Mouse (Mus musculus) stomach, embryonic 16.5 days (tissue): ENCODE results near the gene Kti12. TPM values are rescaled to one million over a fixed set of nuclear protein-coding genes. Genes with fewer than 3 reads are reported as not detected.

Experiments
- ATAC-seq: fragments of 200-750 bp; cut with Nextera tagmentation; 2 replicates; pipeline ENCODE4 v1.8.0; 2017; ENCODE audit warnings: moderate number of reproducible peaks, moderate TSS enrichment; ENCODE audit not compliant: insufficient read depth, low FRiP score
- H3K27ac ChIP-seq: fragments of 300-500 bp; sonication (generic); 2 replicates; pipeline ENCODE4 v1.5.1; 2014; ENCODE audit warnings: low read length
- H3K27me3 ChIP-seq: fragments of 300-500 bp; sonication (generic); 2 replicates; pipeline ENCODE4 v1.6.1; 2014; ENCODE audit warnings: low read length, control low read depth, mixed read lengths; ENCODE audit not compliant: control insufficient read depth, insufficient read depth
- H3K36me3 ChIP-seq: fragments of 300-500 bp; sonication (generic); 2 replicates; pipeline ENCODE4 v1.6.1; 2014; ENCODE audit warnings: low read length; ENCODE audit not compliant: control insufficient read depth, insufficient read depth
- H3K4me1 ChIP-seq: fragments of 300-500 bp; sonication (generic); 2 replicates; pipeline ENCODE4 v1.6.1; 2014; ENCODE audit warnings: low read length, control low read depth, mixed read lengths; ENCODE audit not compliant: control insufficient read depth, insufficient read depth
- H3K4me2 ChIP-seq: fragments of 300-500 bp; sonication (generic); 2 replicates; pipeline ENCODE4 v1.6.1; 2014; ENCODE audit warnings: low read depth, low read length, mixed read lengths
- H3K4me3 ChIP-seq: fragments of 300-500 bp; sonication (generic); replicated peaks from 2 replicates; pipeline ENCODE4 v1.5.1; 2014; ENCODE audit warnings: mild to moderate bottlenecking, low read length
- H3K9ac ChIP-seq: fragments of 300-500 bp; sonication (generic); 2 replicates; pipeline ENCODE4 v1.6.1; 2014; ENCODE audit warnings: low read length
- H3K9me3 ChIP-seq: fragments of 300-500 bp; sonication (generic); replicated peaks from 2 replicates; pipeline ENCODE4 v1.6.1; 2016; ENCODE audit warnings: low read length, control low read depth; ENCODE audit not compliant: control insufficient read depth
- WGBS: fragments of 180-500 bp; shearing (Covaris S2); extraction: QIAGEN DNeasy Blood & Tissue Kit; methylation state at CpG from one replicate; pipeline ENCODE4 v1.1.7; 2014; 5-methylcytosine and 5-hydroxymethylcytosine counted together
- polyA plus RNA-seq: library from polyadenylated mRNA; unstranded; fragments of >200 nt; fragmentation: Nextera tagmentation; extraction: Ambion mirVana; gene quantifications from 2 replicates; pipeline ENCODE4 v1.2.1, GENCODE M21; 2015

The Kti12 gene
- polyA plus RNA-seq, 1 experiment from 2014 or later, result 41.6 TPM

DNA sequence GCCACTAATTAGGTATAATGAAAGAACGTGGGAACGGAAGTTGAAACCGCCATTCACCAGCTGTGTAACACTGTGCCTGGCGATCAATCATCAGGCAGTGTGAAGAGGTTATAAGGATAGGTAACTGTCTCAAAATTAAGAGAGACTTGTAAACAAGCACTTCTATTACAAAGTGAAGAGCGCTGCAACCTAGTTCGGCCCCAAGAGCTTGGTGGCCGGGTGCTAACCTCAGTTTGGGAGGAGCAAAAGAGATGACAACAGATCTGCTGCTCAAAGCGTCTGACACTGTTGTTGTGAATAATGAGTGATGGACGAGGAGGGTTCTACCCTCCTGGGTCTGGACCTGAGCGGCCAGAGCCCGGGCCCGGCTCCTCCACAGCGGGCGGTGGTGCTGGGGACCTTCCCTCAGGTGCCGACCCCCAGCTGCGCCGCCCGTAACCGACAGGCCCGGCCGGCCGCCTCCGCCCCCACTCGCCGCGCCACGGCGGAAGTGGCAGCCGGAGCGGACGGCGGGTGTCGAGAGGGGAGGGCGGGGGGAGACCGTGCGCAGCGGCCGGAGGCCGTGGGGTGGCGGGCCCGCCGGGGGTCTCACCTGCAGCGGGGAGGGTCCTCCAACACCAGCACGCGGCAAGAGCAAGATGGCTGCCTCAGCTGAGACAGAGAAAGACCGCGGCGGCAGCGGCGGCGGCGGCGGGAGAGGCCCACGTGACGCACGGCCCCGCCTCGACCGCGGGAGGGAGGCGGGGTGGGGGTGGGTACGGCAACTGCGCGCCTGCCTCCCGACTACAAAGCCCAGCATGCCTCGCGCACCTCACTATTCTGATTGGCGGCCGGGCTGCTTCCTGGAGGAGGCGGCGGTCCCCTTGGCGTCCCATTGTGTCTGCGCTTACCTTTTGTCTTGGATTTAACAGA, 14.4 kb upstream of the Kti12 start, which contains the start of gene Btf3l4:
TSS of gene Btf3l4 (minus strand) at position 699 of the 912 bp plus-strand sequence.
- Histone ChIP-seq H3K4me2 (peak within 1 kb of the TSS; percentile 77), H3K27me3 (no peaks in the 10 kb centered on the region), H3K4me3 (peak within 1 kb of the TSS; percentile 88), H3K4me1 (peaks cover 18% of the 10 kb centered on the region), H3K9me3 (no peaks in the 10 kb centered on the region), H3K27ac (peak within 1 kb of the TSS; percentile 98), H3K36me3 (no peaks in the 10 kb centered on the region; the same call in 1 of the 2 replicates), H3K9ac (peak within 1 kb of the TSS; percentile 94)
- under 1% methylated on average over 58 of the region's 73 CpGs for WGBS
- ATAC-seq, result peak; percentile 95

DNA sequence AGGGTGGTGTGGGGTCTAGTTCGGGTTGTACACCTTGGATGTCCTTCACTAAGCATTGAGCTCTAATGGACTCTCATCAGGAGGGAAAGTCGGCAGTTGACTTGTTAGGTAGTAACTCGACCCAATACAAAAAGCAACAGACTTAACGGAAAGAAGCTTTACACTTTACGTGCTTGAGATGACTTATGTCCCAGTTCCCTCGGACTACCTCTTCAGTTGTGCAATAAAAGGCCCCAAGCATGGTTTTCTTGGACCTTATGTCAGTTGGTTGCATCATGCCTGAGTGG, 13.8 kb upstream of the Kti12 start:
- peaks cover 18% of the 10 kb centered on the region for H3K4me1 ChIP-seq
- H3K9me3 ChIP-seq, result no peaks in the 10 kb centered on the region
- WGBS, result under 1% methylated on average over 6 of the region's 6 CpGs
- ATAC-seq, result no peak
- peak overlapping the region; percentile 88 for H3K4me3 ChIP-seq
- H3K4me2 ChIP-seq, result peak overlapping the region; percentile 77
- no peaks in the 10 kb centered on the region; the same call in 1 of the 2 replicates for H3K36me3 ChIP-seq
- H3K27me3 ChIP-seq, result no peaks in the 10 kb centered on the region
- H3K9ac ChIP-seq, result peak overlapping the region; percentile 81
- peak overlapping the region; percentile 98 for H3K27ac ChIP-seq

DNA sequence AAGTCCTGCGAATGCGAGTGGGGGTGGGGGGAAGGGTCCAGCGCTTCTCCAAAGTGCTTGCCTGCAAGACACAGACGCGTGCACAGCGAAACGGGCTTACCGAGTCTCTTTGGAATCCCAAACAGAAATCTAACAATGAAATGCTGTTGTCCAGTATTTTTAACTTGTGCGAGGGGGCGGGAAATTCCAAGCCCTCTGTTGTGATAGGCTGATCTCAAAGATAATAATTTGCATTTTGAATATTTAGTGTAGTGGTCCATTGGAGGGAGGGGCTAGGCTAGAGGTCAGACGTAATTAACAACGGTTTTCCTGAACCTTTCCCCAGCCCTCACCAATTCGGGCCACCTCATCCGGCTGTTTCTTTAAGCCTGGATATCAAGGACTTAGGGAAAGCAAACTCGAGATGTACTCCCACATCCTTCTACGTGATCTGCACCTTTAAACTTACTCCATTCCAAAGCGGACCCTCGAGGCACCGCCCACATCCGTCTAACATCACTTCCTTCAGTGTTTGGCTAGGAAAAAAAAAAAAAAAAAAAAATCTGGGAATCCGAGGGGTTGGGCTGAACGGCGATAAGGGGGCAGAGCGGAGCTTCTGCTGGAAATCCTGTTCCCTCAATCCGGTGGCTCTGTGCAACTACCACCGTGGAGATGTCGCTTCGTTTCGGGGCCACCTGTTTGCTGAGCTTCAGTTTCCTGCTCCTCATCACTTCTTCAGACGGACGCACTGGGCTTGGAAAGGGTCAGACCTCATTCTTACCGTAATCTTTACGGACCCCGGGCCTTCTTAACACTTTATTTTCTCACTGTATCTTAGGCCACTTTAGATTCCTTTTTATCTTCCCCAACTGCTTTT, 13.2 kb upstream of the Kti12 start, which contains the start of gene Txndc12:
TSS of gene Txndc12 (plus strand) at position 487 of the 856 bp plus-strand sequence.
- Histone ChIP-seq H3K4me2 (peak within 1 kb of the TSS; percentile 77), H3K27me3 (no peaks in the 10 kb centered on the region), H3K4me1 (peaks cover 18% of the 10 kb centered on the region), H3K9me3 (no peaks in the 10 kb centered on the region), H3K4me3 (peak within 1 kb of the TSS; percentile 88), H3K27ac (peak within 1 kb of the TSS; percentile 98), H3K36me3 (no peaks in the 10 kb centered on the region), H3K9ac (peak within 1 kb of the TSS; percentile 94)
- ATAC-seq, result peak; percentile 81
- WGBS, result under 1% methylated on average over 34 of the region's 34 CpGs

DNA sequence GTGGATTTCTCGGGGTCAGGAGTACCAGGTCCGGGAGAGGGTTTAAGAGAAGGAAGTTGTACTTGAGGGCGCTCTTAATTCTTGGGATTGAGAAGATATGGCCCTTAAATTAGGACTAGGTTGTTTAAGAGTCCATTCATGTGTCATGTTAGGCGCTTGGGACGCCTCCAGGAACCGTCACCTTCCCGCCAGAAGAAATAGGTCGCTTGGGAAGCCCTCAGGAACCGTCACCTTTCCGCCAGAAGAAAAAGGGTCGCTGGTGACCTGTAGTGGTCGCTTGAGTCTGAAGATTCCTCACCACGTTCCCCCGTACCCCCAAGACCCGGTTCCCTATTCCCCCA, 12.6 kb upstream of the Kti12 start:
- under 1% methylated on average over 15 of the region's 15 CpGs for WGBS

DNA sequence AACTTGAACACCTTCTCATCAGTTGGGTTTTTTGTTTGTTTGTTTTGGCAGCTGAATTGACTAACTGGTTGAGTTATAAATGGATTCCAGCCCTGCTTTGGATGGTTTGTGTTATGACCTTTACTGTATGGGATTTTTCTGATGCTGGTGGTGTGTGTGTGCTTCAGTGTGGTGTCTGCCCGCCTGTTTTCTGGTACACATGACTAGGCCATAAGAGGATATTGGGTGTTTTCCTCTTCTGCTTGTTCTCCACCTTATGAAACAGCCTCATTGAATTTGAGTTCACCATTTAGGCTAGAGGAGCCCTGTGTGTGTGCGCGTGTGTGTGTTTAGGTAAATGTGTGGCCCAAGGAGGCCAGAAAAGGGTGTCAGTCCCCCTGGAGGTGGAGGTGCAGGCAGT, 12.1 kb upstream of the Kti12 start:
- Histone ChIP-seq H3K4me3 (peak overlapping the region; percentile 88), H3K27me3 (no peaks in the 10 kb centered on the region), H3K4me2 (peak overlapping the region; percentile 77), H3K4me1 (peaks cover 18% of the 10 kb centered on the region), H3K36me3 (no peaks in the 10 kb centered on the region), H3K9ac (peak overlapping the region; percentile 81), H3K9me3 (no peaks in the 10 kb centered on the region), H3K27ac (peak overlapping the region; percentile 98)
- ATAC-seq, result no peak
- 44% methylated on average over 3 of the region's 3 CpGs for WGBS

More for the DNA sequence above, 12.6 kb upstream of the Kti12 start:
- no peaks in the 10 kb centered on the region for H3K36me3 ChIP-seq
- H3K9me3 ChIP-seq, result no peaks in the 10 kb centered on the region
- H3K27ac ChIP-seq, result peak overlapping the region; percentile 98
- peak overlapping the region; percentile 81 for H3K9ac ChIP-seq
- H3K4me2 ChIP-seq, result peak overlapping the region; percentile 77
- H3K27me3 ChIP-seq, result no peaks in the 10 kb centered on the region
- ATAC-seq, result no peak
- peak overlapping the region; percentile 88 for H3K4me3 ChIP-seq
- peaks cover 18% of the 10 kb centered on the region for H3K4me1 ChIP-seq

DNA sequence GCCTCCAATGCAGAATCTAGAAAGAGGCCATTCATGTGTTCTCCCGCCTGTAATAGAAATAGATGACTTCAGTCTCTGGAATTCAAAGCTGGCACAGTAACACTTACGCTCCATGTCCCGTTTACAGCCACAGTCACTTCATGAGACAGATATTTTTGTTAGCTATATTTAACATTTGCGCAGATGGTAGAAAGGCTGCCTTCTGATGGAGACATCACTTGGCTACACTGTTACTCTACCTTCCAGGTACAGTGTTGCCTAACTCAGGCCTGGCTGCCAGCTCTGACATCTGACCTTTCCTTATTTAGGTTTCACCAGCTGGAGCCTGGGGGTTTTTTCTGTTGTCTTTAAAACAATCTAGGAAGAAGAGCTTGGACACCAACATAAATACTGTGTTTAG, 9.6 kb upstream of the Kti12 start:
- 67% methylated on average over 4 of the region's 4 CpGs for WGBS

DNA sequence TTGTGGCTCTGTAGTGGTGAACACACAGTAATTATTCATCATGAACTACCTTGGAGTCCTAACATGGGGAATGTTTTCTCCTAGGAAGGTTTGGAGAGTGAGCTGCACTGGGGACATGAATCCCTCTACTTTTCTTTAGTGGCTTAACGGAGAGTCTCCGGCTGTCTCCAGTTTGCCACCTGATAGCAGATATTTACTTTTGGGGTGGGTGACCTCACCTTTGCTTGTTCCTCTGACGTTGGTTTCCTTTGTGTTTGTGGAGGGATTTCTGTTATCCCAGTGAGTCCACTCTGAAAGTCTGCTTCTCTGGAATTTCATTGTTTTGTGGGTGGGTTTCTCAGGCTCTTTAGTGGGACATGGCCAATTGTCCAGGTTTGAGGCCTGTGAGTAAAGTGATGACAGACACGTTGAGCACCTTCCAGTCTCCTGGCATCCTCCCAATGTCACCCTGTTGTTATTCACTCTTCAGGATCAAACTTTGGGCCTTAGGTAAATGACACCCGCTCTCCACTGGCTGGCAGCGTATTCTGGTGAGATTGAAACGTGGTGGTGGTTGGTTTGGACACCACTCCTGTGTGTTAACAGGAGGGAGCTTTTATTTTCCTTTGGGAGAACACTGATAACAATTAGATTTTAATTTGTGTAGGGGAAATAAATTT, 5.5 kb upstream of the Kti12 start:
- Histone ChIP-seq H3K9me3 (no peaks in the 10 kb centered on the region), H3K27ac (peak overlapping the region; percentile 52), H3K4me3 (no peak overlapping the region), H3K4me1 (peaks cover 2% of the 10 kb centered on the region), H3K4me2 (no peak overlapping the region), H3K36me3 (no peaks in the 10 kb centered on the region), H3K9ac (no peak overlapping the region), H3K27me3 (no peaks in the 10 kb centered on the region)
- 57% methylated on average over 7 of the region's 7 CpGs for WGBS
- ATAC-seq, result peak; percentile 29; the same call in 1 of the 2 replicates

More for the DNA sequence above, 9.6 kb upstream of the Kti12 start:
- Histone ChIP-seq H3K27ac (no peak overlapping the region), H3K4me1 (peaks cover 7% of the 10 kb centered on the region; the same call in 1 of the 2 replicates), H3K4me2 (no peak overlapping the region), H3K9ac (no peak overlapping the region), H3K4me3 (no peak overlapping the region), H3K27me3 (no peaks in the 10 kb centered on the region), H3K9me3 (no peaks in the 10 kb centered on the region), H3K36me3 (no peaks in the 10 kb centered on the region)
- ATAC-seq, result no peak

DNA sequence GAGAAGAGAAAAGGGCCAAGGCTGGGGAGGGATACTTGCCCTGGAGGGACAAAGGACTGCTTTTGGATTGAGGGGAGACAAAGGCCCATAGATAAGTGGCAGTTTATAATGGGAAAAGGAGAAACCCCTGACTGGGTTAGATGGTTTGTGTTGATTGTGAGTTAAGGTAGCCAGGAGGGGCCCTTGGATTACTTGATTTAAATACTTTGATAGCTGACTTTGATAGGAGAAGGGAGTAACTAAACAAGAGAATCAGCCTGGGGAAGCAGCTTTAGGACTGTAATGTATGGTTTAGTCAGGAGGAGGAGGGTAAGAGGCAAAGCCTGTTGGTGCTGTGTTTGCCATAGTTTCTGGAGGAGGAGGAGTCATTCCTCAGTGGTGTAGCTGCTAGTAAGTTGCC, 4.2 kb upstream of the Kti12 start:
- no peak for ATAC-seq

More for the DNA sequence above, 4.2 kb upstream of the Kti12 start:
- H3K4me1 ChIP-seq, result peaks cover 2% of the 10 kb centered on the region
- H3K27ac ChIP-seq, result no peak overlapping the region
- H3K4me3 ChIP-seq, result no peak overlapping the region
- no peak overlapping the region for H3K4me2 ChIP-seq
- H3K9me3 ChIP-seq, result no peaks in the 10 kb centered on the region
- H3K36me3 ChIP-seq, result no peaks in the 10 kb centered on the region
- H3K27me3 ChIP-seq, result no peaks in the 10 kb centered on the region
- H3K9ac ChIP-seq, result no peak overlapping the region
